Mouse (Mus musculus) thymus, adult 2 months (tissue): ENCODE data around the gene Usp20.

Experiments
- CTCF ChIP-seq: fragments of 200-500 bp; IDR thresholded peaks from 2 replicates; pipeline ENCODE4 v1.5.1; 2012; ENCODE audit warnings: mild to moderate bottlenecking, control low read depth, low read length, moderate library complexity, borderline replicate concordance; ENCODE audit not compliant: control insufficient read depth, poor library complexity, insufficient read depth; ENCODE audit errors: extremely low read depth
- POLR2A ChIP-seq: fragments of 200-500 bp; IDR thresholded peaks from 2 replicates; pipeline ENCODE4 v1.6.1; 2012; ENCODE audit warnings: mild to moderate bottlenecking, low read length, control low read depth, moderate library complexity; ENCODE audit not compliant: control insufficient read depth, poor library complexity, insufficient read depth; ENCODE audit errors: extremely low read depth

GRCm38 (mm10) chr2:30952824-30953490 lies 29.1 kb upstream of the Usp20 start, which contains the start of gene Tor1b:
- TF ChIP-seq POLR2A, result peak; percentile 95
- 0 out of 2 replicates have a peak, but pooled peaks have one; percentile 37 for TF ChIP-seq CTCF
